Mouse (Mus musculus): ENCODE measurements around the gene Gabbr2.

The Gabbr2 gene

GRCm38 (mm10) chr4:46717156-46717555, 274.5 kb downstream of the Gabbr2 start:
- no peak for DNase-seq (ENCODE audit: low read depth, low spot score)

- no peak for DNase-seq (ENCODE audit: low read depth, low spot score)
Observed at GRCm38 (mm10) chr4:46716361-46716760, 275.3 kb downstream of the Gabbr2 start.

GRCm38 (mm10) chr4:46710523-46710922, 281.1 kb downstream of the Gabbr2 start:
- no peak for DNase-seq (ENCODE audit: low read depth, low spot score)

- no peak for DNase-seq (ENCODE audit: low read depth, low spot score)
Observed at GRCm38 (mm10) chr4:46710018-46710417, 281.7 kb downstream of the Gabbr2 start.

- no peak for DNase-seq (ENCODE audit: low read depth, low spot score)
Observed at GRCm38 (mm10) chr4:46709492-46709891, 282.2 kb downstream of the Gabbr2 start.

GRCm38 (mm10) chr4:46705739-46706138, 285.9 kb downstream of the Gabbr2 start:
- DNase-seq (ENCODE audit: low read depth, low spot score), result no peak

- DNase-seq (ENCODE audit: low read depth, low spot score), result no peak
Observed at GRCm38 (mm10) chr4:46703146-46703545, 288.5 kb downstream of the Gabbr2 start.

- no peak for DNase-seq (ENCODE audit: low read depth, low spot score)
Observed at GRCm38 (mm10) chr4:46700223-46700651, 291.4 kb downstream of the Gabbr2 start.

GRCm38 (mm10) chr4:46696467-46696866, 295.2 kb downstream of the Gabbr2 start:
- no peak for DNase-seq (ENCODE audit: low read depth, low spot score)

- no peak for DNase-seq (ENCODE audit: low read depth, low spot score)
Observed at GRCm38 (mm10) chr4:46690565-46690964, 301.1 kb downstream of the Gabbr2 start.

- no peak for DNase-seq (ENCODE audit: low read depth, low spot score)
Observed at GRCm38 (mm10) chr4:46690023-46690420, 301.7 kb downstream of the Gabbr2 start.

GRCm38 (mm10) chr4:46689397-46690022, 302.2 kb downstream of the Gabbr2 start:
- DNase-seq (ENCODE audit: low read depth, low spot score), result peak; percentile 70

GRCm38 (mm10) chr4:46688213-46688832, 303.4 kb downstream of the Gabbr2 start:
- no peak for DNase-seq (ENCODE audit: low read depth, low spot score)

- DNase-seq (ENCODE audit: low read depth, low spot score), result no peak
Observed at GRCm38 (mm10) chr4:46684160-46684559, 307.5 kb downstream of the Gabbr2 start.

GRCm38 (mm10) chr4:46676646-46677045, 315.0 kb downstream of the Gabbr2 start:
- DNase-seq (ENCODE audit: low read depth, low spot score), result no peak

- no peak for DNase-seq (ENCODE audit: low read depth, low spot score)
Observed at GRCm38 (mm10) chr4:46675992-46676391, 315.7 kb downstream of the Gabbr2 start.

GRCm38 (mm10) chr4:46675272-46675785, 316.3 kb downstream of the Gabbr2 start:
- no peak for DNase-seq (ENCODE audit: low read depth, low spot score)

- no peak for DNase-seq (ENCODE audit: low read depth, low spot score)
Observed at GRCm38 (mm10) chr4:46668620-46669019, 323.1 kb downstream of the Gabbr2 start.

GRCm38 (mm10) chr4:46666420-46666819, 325.3 kb downstream of the Gabbr2 start:
- no peak for DNase-seq (ENCODE audit: low read depth, low spot score)

GRCm38 (mm10) chr4:46665371-46665774, 326.3 kb downstream of the Gabbr2 start:
- peak; percentile 40 for DNase-seq (ENCODE audit: low read depth, low spot score)

GRCm38 (mm10) chr4:46664123-46665009, 327.3 kb downstream of the Gabbr2 start:
- DNase-seq (ENCODE audit: low read depth, low spot score), result peak; percentile 56

GRCm38 (mm10) chr4:46661433-46661832, 330.2 kb downstream of the Gabbr2 start:
- DNase-seq (ENCODE audit: low read depth, low spot score), result no peak
